Mouse (Mus musculus): Measurements from ENCODE around the gene Prr7.

DNA sequence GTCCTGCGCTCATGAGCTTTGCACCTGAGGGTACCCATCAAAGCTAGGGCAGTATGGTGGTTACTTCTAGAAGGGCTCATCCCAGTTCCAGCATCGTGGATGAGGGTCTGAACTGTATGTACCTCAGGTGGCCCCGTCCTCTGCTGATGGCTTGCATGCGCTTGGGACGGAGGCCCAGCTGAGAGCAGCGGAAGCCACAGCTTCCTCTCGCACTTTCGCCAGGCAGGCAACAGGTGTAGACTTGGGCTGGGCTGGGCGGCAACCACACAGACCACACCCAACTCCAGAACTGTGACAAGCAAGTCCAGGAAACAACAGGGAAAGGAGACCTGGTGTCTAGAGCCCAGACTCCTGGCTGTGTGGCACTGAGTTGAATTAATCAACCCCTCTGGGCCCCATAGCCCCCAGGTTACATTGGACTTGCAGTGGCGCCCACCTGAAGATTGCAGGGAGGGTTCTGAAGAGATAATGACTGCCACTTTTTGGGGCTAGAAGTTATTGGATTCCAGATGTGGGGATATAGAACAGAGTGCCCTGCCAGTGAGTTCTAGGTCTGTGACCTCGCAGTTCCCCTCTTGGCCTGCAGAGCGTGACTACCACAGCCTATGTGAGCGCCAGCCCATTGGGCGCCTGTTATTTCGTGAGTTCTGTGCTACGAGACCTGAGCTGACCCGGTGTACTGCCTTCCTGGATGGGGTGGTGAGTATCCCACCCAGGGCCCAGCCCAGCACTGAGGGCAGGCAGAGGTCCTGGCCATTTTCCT lies 14.2 kb upstream of the Prr7 start:
- TF ChIP-seq EP300 (IDR thresholded peaks at IDR 0.05; ENCODE audit: low read depth): no peak
- TF ChIP-seq CTCF (IDR thresholded peaks at IDR 0.05; ENCODE audit: low read depth): peak; percentile 35
